Mouse (Mus musculus): ENCODE measurements around the gene Rab34.

DNA sequence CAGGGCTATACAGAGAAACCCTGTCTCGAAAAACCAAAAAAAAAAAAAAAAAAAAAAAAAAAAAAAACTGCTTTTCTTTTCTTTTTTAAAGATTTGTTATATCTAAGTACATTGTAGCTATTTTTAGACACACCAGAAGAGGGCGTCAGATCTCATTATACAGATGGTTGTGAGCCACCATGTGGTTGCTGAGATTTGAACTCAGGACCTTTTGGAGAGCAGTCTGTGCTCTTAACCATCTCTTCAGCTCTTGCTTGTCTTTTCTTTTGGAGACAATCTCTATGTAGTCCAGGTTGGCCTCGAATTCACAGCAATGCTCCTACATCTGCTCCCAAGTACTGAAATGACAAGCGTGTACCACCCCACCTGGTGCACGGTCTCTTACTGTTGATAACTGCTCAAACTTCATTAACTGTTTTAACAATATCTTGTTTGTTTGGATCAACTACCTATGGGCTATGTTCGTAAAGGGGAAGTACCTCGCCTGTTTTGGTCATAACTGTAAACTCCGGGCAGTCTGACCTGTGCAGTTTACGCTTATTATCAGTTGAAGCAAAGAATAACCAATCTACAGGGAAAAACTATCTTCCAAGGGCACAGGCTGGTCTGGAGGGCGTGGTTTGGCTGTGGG lies 12.3 kb upstream of the Rab34 start:
- TF ChIP-seq GATA1 (IDR thresholded peaks at IDR 0.05; ENCODE audit: borderline replicate concordance, low read length) (no peak), FLI1 (IDR thresholded peaks at IDR 0.05; ENCODE audit: low read length) (no peak)

Measured in megakaryocyte, embryonic 14.5 days (primary cell).